Mouse (Mus musculus): ENCODE measurements around the gene Sgpl1.

The Sgpl1 gene

DNA sequence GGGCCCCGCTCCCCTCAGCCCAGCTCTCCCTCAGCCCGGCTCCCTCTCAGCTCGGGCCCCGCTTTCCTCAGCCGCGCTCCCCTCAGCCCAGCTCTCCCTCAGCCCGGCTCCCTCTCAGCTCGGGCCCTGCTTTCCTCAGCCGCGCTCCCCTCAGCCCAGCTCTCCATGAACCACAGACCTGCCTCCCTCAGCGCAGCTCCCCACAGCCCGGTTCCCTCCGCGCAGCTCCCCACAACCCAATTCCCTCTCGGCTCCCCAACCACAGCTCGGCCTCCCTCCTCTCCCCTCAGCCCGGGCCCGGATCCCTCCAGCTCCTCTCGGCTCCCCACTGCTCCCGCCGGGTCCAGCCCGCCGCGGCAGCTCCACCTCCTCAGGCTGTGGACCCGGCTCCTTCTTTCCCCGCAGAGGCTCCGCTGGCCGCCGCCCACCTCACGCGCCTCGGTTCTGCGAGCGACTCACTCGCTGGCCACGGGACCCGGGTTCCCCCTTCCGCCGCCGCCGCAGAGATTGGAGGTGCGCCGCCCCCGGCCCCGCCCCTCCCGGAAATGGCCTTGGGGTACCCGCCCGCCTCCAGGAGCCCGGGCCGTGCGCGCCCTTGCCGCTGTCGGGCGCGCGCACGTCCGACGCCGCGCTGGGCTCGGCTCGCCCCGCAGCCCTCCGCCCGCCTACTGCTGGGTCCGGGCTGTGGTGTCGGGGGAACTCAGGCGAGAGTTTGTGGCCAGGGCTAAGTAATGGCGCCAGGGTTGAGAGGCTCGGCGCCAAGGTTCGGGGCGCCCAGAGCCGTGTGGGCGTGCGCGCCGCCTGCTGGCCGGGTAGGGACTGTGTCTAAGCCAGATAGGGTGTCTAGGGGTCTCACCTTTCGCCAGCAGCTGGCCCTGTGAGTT is at the start of gene Sgpl1:
Gene Sgpl1 (minus strand): TSS at position 547 of the 884 bp plus-strand sequence.
- peak; percentile 83 to 92 for DNase-seq

- DNase-seq, result no peak
These were observed 48.3 kb upstream of the Sgpl1 start for GRCm38 (mm10) chr10:61195718-61196291.

GRCm38 (mm10) chr10:61195216-61195615 is 47.7 kb upstream of the Sgpl1 start:
- DNase-seq, result no peak

DNA sequence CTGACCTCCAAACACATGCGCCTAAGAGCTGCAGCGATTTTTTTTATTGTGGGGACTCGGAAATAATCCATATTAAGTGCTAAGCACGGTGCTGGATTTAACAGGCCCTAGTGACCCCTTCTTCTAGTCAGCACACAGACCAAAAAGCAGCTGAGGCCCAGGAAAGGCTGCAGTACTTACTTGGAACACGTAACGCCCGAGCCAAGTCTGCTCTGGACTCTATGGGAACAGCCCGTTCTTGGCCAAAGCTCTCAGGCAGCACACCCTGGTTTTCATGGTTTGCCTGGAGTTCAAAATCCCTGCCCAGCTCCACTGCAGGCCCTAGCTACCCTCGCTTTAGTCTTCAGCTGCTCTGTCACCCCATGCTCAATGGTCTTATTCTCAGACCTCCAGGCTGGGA is 47.1 kb upstream of the Sgpl1 start:
- no peak for DNase-seq

DNA sequence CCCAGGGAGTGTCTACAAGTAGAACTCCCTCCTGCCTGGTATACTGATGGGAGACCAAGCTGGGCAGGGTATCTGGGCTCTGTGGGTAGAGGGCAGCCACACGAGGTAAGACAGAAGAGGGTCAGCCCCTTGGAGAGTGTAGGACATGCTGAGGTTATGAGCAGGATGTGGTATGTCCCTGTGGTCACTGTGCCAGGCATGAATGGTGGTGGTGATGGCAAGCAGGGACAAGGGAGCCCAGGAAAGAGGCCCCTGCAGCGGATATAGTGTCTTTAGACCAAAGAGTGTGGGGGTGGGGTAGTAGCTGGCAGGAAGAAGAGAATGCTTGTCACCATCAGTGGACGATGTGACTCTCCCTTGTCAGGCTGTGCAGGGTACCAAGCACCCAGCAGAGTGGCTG is 40.5 kb upstream of the Sgpl1 start:
- no peak for DNase-seq

GRCm38 (mm10) chr10:61187001-61187400 is 39.5 kb upstream of the Sgpl1 start:
- no peak for DNase-seq

DNA sequence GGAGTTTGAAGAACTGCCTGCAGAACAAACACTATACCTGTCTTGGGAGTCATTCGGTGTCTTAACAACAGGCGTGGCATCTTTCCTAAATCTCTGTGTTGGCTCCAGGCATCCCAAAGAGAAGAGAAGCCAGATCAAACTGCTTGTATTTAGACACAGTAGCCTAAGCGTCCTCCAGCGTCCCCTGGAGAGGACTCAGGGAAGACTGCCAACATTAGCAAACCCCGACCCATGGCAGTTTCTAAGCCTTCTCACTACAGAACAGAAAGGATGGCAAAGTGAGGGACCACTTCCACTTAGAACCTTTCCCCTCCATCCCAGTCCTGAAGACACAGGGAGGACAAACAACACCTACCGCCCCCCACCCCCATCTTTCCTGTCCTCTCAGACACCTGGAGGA is 32.4 kb upstream of the Sgpl1 start:
- no peak for DNase-seq

DNA sequence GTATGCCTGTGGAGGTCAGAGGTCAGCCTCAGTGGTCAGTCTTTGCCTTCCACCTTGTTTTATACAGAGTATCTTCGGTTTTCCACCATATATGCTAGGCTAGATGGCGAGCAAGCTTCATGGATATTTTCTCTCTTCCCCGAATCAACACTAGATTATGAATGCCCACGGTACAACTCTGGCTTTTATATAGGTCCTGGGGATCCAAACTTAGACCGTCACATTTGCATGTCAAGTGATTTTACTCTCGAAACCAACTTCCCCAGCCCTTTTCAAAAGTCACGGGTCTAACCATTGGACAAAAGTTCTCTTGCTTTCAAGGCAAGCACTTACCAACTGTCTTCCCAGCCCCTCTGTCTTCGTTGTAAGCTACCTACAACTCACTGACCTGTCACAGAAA is 31.2 kb upstream of the Sgpl1 start:
- DNase-seq, result no peak

DNA sequence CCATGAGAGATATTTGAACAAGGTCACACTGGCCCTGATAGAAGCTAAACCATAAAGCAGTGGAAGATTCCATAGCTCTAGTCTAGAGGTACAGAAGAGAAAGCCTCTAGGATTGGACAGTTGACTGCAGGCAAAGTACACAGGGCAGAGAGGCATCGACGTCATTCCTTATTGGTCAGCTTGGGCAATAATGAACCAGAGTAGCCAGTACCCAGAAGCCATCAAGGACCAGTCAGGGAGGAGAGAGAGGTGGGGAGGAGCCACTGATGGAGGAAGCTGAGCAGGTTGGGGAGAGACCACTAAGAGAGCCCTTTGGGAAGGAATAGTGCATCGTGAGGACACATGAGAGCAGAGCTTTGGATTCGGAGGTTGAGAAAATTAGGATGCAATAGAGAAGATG is 30.2 kb upstream of the Sgpl1 start:
- DNase-seq, result peak in 1 of 2 experiments; percentile 29

DNA sequence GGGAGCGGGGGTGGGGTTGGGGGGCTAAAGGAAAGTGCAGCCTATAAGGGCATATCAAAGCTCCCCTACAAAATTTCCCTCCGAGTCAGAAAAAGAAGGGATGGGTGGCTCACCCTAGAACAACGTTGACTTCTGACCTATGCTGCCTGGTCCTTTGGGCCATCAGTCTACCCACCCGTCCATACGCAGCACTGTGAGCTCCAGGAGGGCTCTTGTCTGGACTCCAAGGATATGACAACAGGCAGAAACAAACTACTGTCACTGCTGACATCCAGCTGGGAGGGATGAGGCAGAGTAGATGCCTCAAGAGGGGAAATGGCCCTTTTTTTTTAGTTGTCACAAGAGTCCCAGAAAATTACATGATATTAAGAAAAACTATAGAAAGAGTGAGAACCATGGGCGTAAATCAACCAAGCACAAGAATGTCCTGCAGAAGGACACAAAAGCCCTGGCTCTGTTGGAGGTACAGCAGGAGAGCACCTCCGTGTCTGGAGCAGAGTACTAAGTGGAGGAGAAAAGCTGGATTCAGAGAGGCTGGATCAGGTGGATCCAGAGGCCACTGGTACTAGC is 28.8 kb upstream of the Sgpl1 start:
- peak in 1 of 2 experiments; percentile 40 for DNase-seq

DNA sequence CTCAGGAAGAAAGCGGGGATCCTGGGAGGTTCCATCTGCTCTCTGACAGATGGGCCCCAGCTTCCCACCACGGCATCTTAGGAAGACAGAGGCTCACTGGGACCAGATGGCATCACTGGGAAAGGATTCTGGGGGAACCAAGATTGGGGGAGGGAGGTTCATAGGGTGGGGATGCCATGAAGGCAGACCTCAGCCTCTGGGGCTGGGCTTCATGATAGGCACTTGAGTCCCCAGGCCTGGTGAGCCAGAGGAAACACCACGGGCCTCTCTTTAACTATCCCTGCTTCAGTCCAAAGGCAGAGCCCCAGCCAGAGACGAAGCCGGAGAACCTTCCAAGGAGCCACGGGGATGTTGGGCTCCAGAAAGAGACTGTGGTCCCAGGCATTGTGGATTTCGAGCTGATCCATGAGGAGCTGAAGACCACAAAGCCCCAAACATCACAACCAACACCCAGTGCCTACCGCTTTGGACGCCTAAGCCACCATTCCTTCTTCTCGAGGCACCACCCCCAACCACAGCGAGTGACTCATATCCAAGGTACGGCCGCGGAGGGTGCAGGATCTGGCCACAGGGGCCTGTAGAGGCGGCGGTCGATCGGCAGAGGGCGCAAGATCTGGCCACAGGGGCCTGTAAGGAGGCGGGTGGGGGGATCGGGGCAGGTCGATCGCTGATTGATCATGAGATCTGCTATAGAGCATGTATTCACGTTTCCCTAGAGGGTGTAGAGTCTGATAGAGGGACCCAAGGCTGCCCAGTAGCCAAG is 28.1 kb upstream of the Sgpl1 start:
- DNase-seq, result peak; percentile 90 to 91

GRCm38 (mm10) chr10:61174711-61175441 is 27.4 kb upstream of the Sgpl1 start:
- DNase-seq, result peak; percentile 20 to 46

GRCm38 (mm10) chr10:61172496-61172895 is 25.0 kb upstream of the Sgpl1 start:
- DNase-seq, result no peak

DNA sequence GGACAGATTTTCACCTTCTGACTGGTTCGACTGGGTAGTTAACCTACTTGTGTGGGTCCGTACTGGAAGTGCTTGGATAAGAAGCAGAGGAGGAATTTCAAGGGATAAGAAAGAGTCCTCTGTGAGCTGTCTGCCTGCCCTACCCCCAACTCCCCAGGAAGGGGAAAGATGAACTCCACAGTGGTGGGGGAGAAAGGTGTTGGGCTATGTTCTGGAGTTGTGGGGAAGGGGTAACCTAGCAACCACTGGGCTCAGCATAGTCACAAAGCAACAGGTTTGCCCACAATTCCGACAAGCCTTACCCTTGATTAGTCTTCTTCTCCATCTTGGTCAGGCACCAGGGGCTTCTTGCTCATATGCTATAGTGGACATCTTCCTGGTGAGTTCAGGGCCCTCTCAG is 24.2 kb upstream of the Sgpl1 start, which contains the start of gene Tbata:
Gene Tbata (plus strand): TSS at position 301 of the 400 bp plus-strand sequence.
- no peak for DNase-seq

- DNase-seq, result no peak
These were observed 20.9 kb upstream of the Sgpl1 start for GRCm38 (mm10) chr10:61168393-61168792.

DNA sequence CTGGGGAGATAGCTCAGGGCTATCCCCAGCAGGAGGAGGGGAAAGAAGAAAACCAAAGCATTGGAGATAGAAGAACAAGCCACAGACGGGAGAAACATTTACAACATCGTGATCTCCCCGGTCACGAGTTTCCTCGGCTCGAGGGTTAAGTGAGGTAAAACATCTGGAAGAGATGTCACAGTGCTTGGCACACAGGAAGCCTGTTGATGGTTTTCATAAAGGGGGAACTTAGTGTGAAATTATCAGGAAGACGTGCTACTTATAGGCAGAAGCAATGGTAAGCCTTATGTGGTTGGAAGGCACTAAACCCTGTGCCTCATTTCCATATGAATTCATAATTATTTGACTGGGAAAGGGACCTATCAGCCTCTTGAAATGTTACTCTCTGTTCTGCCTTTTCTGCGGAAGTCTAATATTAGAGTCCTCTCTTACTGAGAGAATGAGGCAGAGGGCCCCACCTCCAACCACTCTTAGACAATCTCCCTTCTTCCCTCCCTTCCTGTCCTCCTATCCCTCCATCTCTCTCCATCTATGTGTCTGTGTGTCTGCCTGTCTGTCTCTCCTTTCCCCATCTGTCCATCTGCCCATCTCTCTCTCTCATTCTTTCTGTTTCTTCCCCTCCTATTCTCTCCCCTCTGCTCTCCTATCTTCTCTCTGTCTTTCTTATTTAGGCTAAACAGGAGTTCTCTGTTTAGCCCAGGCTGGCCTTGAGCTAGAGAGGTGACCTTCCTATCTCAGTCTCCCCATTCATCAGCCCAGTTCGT is 20.0 kb upstream of the Sgpl1 start:
- no peak for DNase-seq

DNA sequence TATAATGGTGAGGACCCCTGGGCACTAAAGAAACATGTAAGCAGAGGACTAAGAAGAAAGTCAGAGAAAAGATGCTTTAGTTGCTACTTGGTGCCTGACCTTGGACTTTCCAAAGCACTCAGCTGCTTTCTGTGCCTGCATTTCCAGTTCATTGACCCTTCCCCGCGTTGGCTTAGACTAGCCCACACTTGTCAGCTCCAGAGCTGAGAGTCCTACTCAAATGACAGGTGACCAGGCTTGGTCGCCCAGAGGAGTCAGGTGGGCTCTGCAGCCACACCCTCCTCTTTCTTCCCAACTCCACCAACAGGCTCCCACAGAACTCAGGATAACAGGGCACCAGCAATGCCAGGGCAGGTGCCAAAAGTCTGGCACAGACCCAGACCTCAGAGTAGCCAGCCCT is 14.9 kb upstream of the Sgpl1 start:
- DNase-seq, result no peak

DNA sequence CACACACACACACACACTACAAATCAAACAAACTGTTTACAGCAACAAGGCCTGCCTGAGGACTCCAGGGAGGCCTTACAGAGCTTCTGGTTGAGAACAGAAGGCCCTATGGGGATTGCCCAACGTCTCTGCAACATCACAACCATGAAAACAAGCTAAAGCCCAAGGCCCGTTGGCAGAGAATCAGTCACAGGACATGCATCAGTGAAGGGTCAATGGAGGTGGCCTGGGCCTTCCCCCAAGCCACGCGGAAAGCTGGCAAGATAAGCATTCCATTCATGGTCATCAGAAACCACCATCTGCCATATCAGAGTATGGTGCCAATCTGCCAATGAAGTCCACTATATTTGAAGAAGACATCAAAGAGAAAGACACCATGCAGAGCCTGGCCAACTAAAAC is 13.2 kb upstream of the Sgpl1 start:
- peak in 1 of 2 experiments; percentile 18 for DNase-seq

- no peak for DNase-seq
These were observed 12.6 kb upstream of the Sgpl1 start for GRCm38 (mm10) chr10:61160089-61160488.

GRCm38 (mm10) chr10:61158594-61158993 is 11.1 kb upstream of the Sgpl1 start:
- DNase-seq, result no peak

- DNase-seq, result no peak
These were observed 8.9 kb upstream of the Sgpl1 start for GRCm38 (mm10) chr10:61156453-61156852.

GRCm38 (mm10) chr10:61155611-61156010 is 8.1 kb upstream of the Sgpl1 start:
- DNase-seq, result no peak
